In genomic region chr3:50976818-50977217, GRCm38 (mm10) we compare ENCODE assay signal across 30 mouse cellular contexts.
DNase-seq lines count a peak whose midpoint lies in the region; ATAC-seq lines count a peak whose summit lies in the region.
"Had no signal": no experiment of that assay in that cellular context is flagged by ENCODE, and none has a peak within 500 bp of the region (broad histone marks: within the 10 kb centered on the region; RNA-seq: fewer than 3 reads in every experiment).

No protein-coding gene starts in this region.

- H3K4me1 ChIP-seq in stomach, embryonic 15.5 days, result no peaks in the 10 kb centered on the region
- H3K4me1 ChIP-seq: heart, embryonic 12.5 days; hindbrain, embryonic 13.5 days; limb, embryonic 15.5 days; liver, embryonic 13.5 days; megakaryocyte, embryonic 14.5 days; midbrain, embryonic 12.5 days had no signal

- ATAC-seq in stomach, embryonic 15.5 days (ENCODE audit: insufficient read depth, low FRiP score, low read depth), result no peak
- ATAC-seq: activated CD4-positive, CD25-positive, alpha-beta regulatory T cell, adult 4 months; forebrain, embryonic 14.5 days had no signal

- H3K4me2 ChIP-seq in stomach, embryonic 15.5 days, result no peak overlapping the region
- H3K4me2 ChIP-seq: embryonic facial prominence, embryonic 12.5 days; heart, embryonic 12.5 days; hindbrain, embryonic 13.5 days; limb, embryonic 15.5 days; liver, embryonic 13.5 days; midbrain, embryonic 12.5 days; neural tube, embryonic 13.5 days had no signal

- H3K4me3 ChIP-seq in stomach, embryonic 15.5 days (replicated peaks), result no peak overlapping the region
- H3K4me3 ChIP-seq: embryonic facial prominence, embryonic 12.5 days; heart, embryonic 12.5 days; hindbrain, embryonic 13.5 days; limb, embryonic 10.5 days; limb, embryonic 15.5 days; liver, embryonic 13.5 days; megakaryocyte, embryonic 14.5 days; midbrain, embryonic 12.5 days; neural tube, embryonic 13.5 days had no signal

- H3K36me3 ChIP-seq in stomach, embryonic 15.5 days, result no peaks in the 10 kb centered on the region
- H3K36me3 ChIP-seq: embryonic facial prominence, embryonic 12.5 days; heart, embryonic 12.5 days; hindbrain, embryonic 13.5 days; limb, embryonic 10.5 days; limb, embryonic 15.5 days; liver, embryonic 13.5 days; midbrain, embryonic 12.5 days; neural tube, embryonic 13.5 days had no signal

- H3K27ac ChIP-seq in stomach, embryonic 15.5 days, result peak overlapping the region; percentile 48; the same call in 1 of the 2 replicates
- H3K27ac ChIP-seq: embryonic facial prominence, embryonic 12.5 days; hindbrain, embryonic 13.5 days; kidney, postnatal 0 days; limb, embryonic 10.5 days; limb, embryonic 15.5 days; liver, embryonic 13.5 days; midbrain, embryonic 12.5 days; neural tube, embryonic 13.5 days had no signal

- DNase-seq in heart, adult 11 months, result peak; percentile 22
- no peak for DNase-seq in heart, adult 9 months (ENCODE audit: low spot score in 2 of 2)
- DNase-seq in brain, adult 2 months (ENCODE audit: low read depth, low spot score), result peak; percentile 52
- DNase-seq in lung, postnatal 10 days, result peak; percentile 47
- no peak for DNase-seq in thymus, adult 18-20 months
- no peak for DNase-seq in adrenal gland, postnatal 14 days
- DNase-seq: adrenal gland, adult 8-10 months; cerebellum, adult 11 months; cerebellum, adult 9-11 months; embryo, embryonic 11 days; gastrocnemius, postnatal 25 days; heart, adult 18-20 months; heart, postnatal 4 days; kidney, adult 8-10 months; kidney, postnatal 4 days; liver, embryonic 13.5 days; right cerebral cortex, postnatal 4 days had no signal

- no peaks in the 10 kb centered on the region for H3K27me3 ChIP-seq in stomach, embryonic 15.5 days (replicated peaks)
- H3K27me3 ChIP-seq: CH12.LX; embryonic facial prominence, embryonic 12.5 days; heart, embryonic 12.5 days; hindbrain, embryonic 13.5 days; limb, embryonic 15.5 days; liver, embryonic 13.5 days; megakaryocyte, embryonic 14.5 days; midbrain, embryonic 12.5 days; neural tube, embryonic 13.5 days had no signal

- 67% methylated on average over 6 of the region's 6 CpGs for WGBS in stomach, embryonic 15.5 days

- no peaks in the 10 kb centered on the region for H3K9me3 ChIP-seq in stomach, embryonic 15.5 days
- H3K9me3 ChIP-seq: embryonic facial prominence, embryonic 12.5 days; heart, embryonic 12.5 days; hindbrain, embryonic 13.5 days; limb, embryonic 10.5 days; limb, embryonic 15.5 days; liver, embryonic 13.5 days; megakaryocyte, embryonic 14.5 days; midbrain, embryonic 12.5 days; neural tube, embryonic 13.5 days had no signal

- H3K9ac ChIP-seq in stomach, embryonic 15.5 days, result no peak overlapping the region
- H3K9ac ChIP-seq: embryonic facial prominence, embryonic 12.5 days; heart, embryonic 12.5 days; hindbrain, embryonic 13.5 days; limb, embryonic 15.5 days; liver, embryonic 13.5 days; midbrain, embryonic 12.5 days; neural tube, embryonic 13.5 days had no signal

Comparison
In these comparisons a context has a peak if more than half of its experiments do, and no peak if none do; other contexts are left out.
1. DNase-seq: peak in heart, adult 11 months (single experiment), brain, adult 2 months (single experiment) and lung, postnatal 10 days (single experiment); none in heart, adult 9 months (0 of 2), thymus, adult 18-20 months (0 of 2) and adrenal gland, postnatal 14 days (single experiment).